Mouse (Mus musculus) MEL (cell line): ENCODE results near the gene 1600002K03Rik. TPM values are rescaled to one million over a fixed set of nuclear protein-coding genes. Genes with fewer than 3 reads are reported as not detected.

Experiments
- DNase-seq: peaks from one replicate; pipeline ENCODE4 v3.0.0; 2011; ENCODE audit warnings: low read depth, low spot score
- H3K27ac ChIP-seq: 2 replicates; pipeline ENCODE4 v1.5.1; 2012; ENCODE audit warnings: low read depth, mild to moderate bottlenecking, control low read depth, low read length, moderate library complexity; ENCODE audit not compliant: control insufficient read depth
- H3K27me3 ChIP-seq, 2 experiments: fragments of 150-350 bp in 1 of 2; sonication (generic) in 1 of 2; 2 replicates each; pipeline ENCODE4 v1.6.1; 2012; ENCODE audit warnings: low read length in 2 of 2, mild to moderate bottlenecking in 2 of 2, improper control_type of control experiment in 1 of 2, moderate library complexity in 1 of 2; ENCODE audit not compliant: insufficient read depth in 2 of 2, control insufficient read depth in 1 of 2
- H3K36me3 ChIP-seq, 2 experiments: 2 replicates each; pipeline ENCODE4 v1.6.1; 2012 to 2014; ENCODE audit warnings: low read length in 2 of 2, improper control_type of control experiment in 1 of 2, inconsistent platforms in 1 of 2, mild to moderate bottlenecking in 1 of 2; ENCODE audit not compliant: insufficient read depth in 2 of 2, control insufficient read depth in 1 of 2
- H3K4me1 ChIP-seq, 2 experiments: fragments of 150-350 bp in 1 of 2; sonication (generic) in 1 of 2; 2 replicates each; pipeline ENCODE4 v1.6.1; 2012; ENCODE audit warnings: low read length in 2 of 2, improper control_type of control experiment in 1 of 2, mild to moderate bottlenecking in 1 of 2; ENCODE audit not compliant: insufficient read depth in 2 of 2, control insufficient read depth in 1 of 2
- H3K4me3 ChIP-seq, 2 experiments: fragments of 150-350 bp in 1 of 2; sonication (generic) in 1 of 2; 2 replicates each; pipeline ENCODE4 v1.5.1; 2012; ENCODE audit warnings: low read depth in 2 of 2, low read length in 2 of 2, mild to moderate bottlenecking in 2 of 2, moderate library complexity in 2 of 2, control low read depth in 1 of 2, improper control_type of control experiment in 1 of 2; ENCODE audit not compliant: control insufficient read depth in 1 of 2, insufficient read depth in 1 of 2
- H3K79me2 ChIP-seq: 2 replicates; pipeline ENCODE4 v1.6.1; 2012; ENCODE audit warnings: mild to moderate bottlenecking, low read length, moderate library complexity; ENCODE audit not compliant: control insufficient read depth, poor library complexity, insufficient read depth
- H3K9ac ChIP-seq: 2 replicates; pipeline ENCODE4 v1.6.1; 2012; ENCODE audit warnings: low read depth, mild to moderate bottlenecking, control low read depth, low read length, moderate library complexity; ENCODE audit not compliant: control insufficient read depth, poor library complexity, severe bottlenecking
- H3K9me3 ChIP-seq: fragments of 150-350 bp; sonication (generic); replicated peaks from 2 replicates; pipeline ENCODE4 v1.6.1; 2012; ENCODE audit warnings: mild to moderate bottlenecking, low read length, improper control_type of control experiment, moderate library complexity; ENCODE audit not compliant: insufficient read depth
- BHLHE40 ChIP-seq: IDR thresholded peaks from 2 replicates; pipeline ENCODE4 v1.6.1; 2012; ENCODE audit warnings: low read depth, mild to moderate bottlenecking, inconsistent platforms, low read length, improper control_type of control experiment, borderline replicate concordance
- CTCF ChIP-seq, 3 experiments: IDR thresholded peaks in 2 of 3; conservative IDR thresholded peaks in 1 of 3; 2 replicates each; pipeline ENCODE4 v1.5.1; 2011 to 2012; ENCODE audit warnings: low read length in 3 of 3, low read depth in 2 of 3, mild to moderate bottlenecking in 2 of 3, improper control_type of control experiment in 1 of 3, inconsistent platforms in 1 of 3, mixed read lengths in 1 of 3, moderate library complexity in 1 of 3; ENCODE audit not compliant: control insufficient read depth in 1 of 3, insufficient read depth in 1 of 3, poor library complexity in 1 of 3, severe bottlenecking in 1 of 3
- E2F4 ChIP-seq: IDR thresholded peaks from 2 replicates; pipeline ENCODE4 v1.6.1; 2011; ENCODE audit warnings: low read depth, low read length, improper control_type of control experiment, borderline replicate concordance
- EP300 ChIP-seq, 2 experiments: IDR thresholded peaks; 2 replicates each; pipeline ENCODE4 v1.6.1; 2011; ENCODE audit warnings: improper control_type of control experiment in 2 of 2, low read length in 2 of 2, low read depth in 1 of 2, mild to moderate bottlenecking in 1 of 2
- GATA1 ChIP-seq: IDR thresholded peaks from 2 replicates; pipeline ENCODE4 v1.6.1; 2011; ENCODE audit warnings: low read depth, low read length, improper control_type of control experiment
- HCFC1 ChIP-seq: IDR thresholded peaks from 2 replicates; pipeline ENCODE4 v1.6.1; 2012; ENCODE audit warnings: low read depth, mild to moderate bottlenecking, inconsistent platforms, low read length, improper control_type of control experiment, moderate library complexity
- JUND ChIP-seq: IDR thresholded peaks from 2 replicates; pipeline ENCODE4 v1.6.1; 2011; ENCODE audit warnings: low read depth, mild to moderate bottlenecking, improper control_type of control experiment, low read length
- KAT2A ChIP-seq: conservative IDR thresholded peaks from 2 replicates; pipeline ENCODE4 v1.6.1; 2012; ENCODE audit warnings: low read depth, low read length, improper control_type of control experiment, inconsistent platforms
- MAZ ChIP-seq: IDR thresholded peaks from 2 replicates; pipeline ENCODE4 v1.6.1; 2012; ENCODE audit warnings: low read depth, mild to moderate bottlenecking, inconsistent platforms, low read length, improper control_type of control experiment
- MEF2A ChIP-seq: IDR thresholded peaks from 2 replicates; pipeline ENCODE4 v1.6.1; 2014; ENCODE audit warnings: low read depth, mild to moderate bottlenecking, inconsistent platforms, low read length, improper control_type of control experiment; ENCODE audit not compliant: poor library complexity, insufficient replicate concordance, severe bottlenecking; ENCODE audit errors: extremely low read depth
- MXI1 ChIP-seq: IDR thresholded peaks from 2 replicates; pipeline ENCODE4 v1.6.1; 2011; ENCODE audit warnings: mild to moderate bottlenecking, low read depth, low read length, improper control_type of control experiment
- MYC ChIP-seq: IDR thresholded peaks from 2 replicates; pipeline ENCODE4 v1.6.1; 2011; ENCODE audit warnings: low read depth, mild to moderate bottlenecking, low read length, improper control_type of control experiment, moderate library complexity
- NRF1 ChIP-seq: IDR thresholded peaks from 2 replicates; pipeline ENCODE4 v1.6.1; 2014; ENCODE audit warnings: low read depth, mild to moderate bottlenecking, inconsistent platforms, low read length, improper control_type of control experiment, moderate library complexity; ENCODE audit not compliant: poor library complexity, insufficient read depth, severe bottlenecking
- POLR2AphosphoS2 ChIP-seq: IDR thresholded peaks from 2 replicates; pipeline ENCODE4 v1.6.1; 2011; ENCODE audit warnings: low read length, improper control_type of control experiment
- RAD21 ChIP-seq: IDR thresholded peaks from 2 replicates; pipeline ENCODE4 v1.6.1; 2011; ENCODE audit warnings: mild to moderate bottlenecking, low read depth, low read length, improper control_type of control experiment
- SIN3A ChIP-seq: IDR thresholded peaks from 2 replicates; pipeline ENCODE4 v1.6.1; 2012; ENCODE audit warnings: low read length, improper control_type of control experiment, inconsistent platforms
- SMC3 ChIP-seq: IDR thresholded peaks from 2 replicates; pipeline ENCODE4 v1.6.1; 2011; ENCODE audit warnings: low read depth, low read length, improper control_type of control experiment
- TAL1 ChIP-seq: IDR thresholded peaks from 2 replicates; pipeline ENCODE4 v1.6.1; 2012; ENCODE audit warnings: mild to moderate bottlenecking, inconsistent platforms, low read length, moderate library complexity, mixed read lengths
- TCF12 ChIP-seq: IDR thresholded peaks from 2 replicates; pipeline ENCODE4 v1.6.1; 2014; ENCODE audit warnings: low read depth, mild to moderate bottlenecking, inconsistent platforms, low read length, improper control_type of control experiment, moderate library complexity
- USF1 ChIP-seq: IDR thresholded peaks from 2 replicates; pipeline ENCODE4 v1.6.1; 2014; ENCODE audit warnings: low read depth, mild to moderate bottlenecking, inconsistent platforms, low read length, improper control_type of control experiment, moderate library complexity
- ZC3H11A ChIP-seq: IDR thresholded peaks from 2 replicates; pipeline ENCODE4 v1.6.1; 2012; ENCODE audit warnings: low read depth, mild to moderate bottlenecking, inconsistent platforms, low read length, improper control_type of control experiment
- ZMIZ1 ChIP-seq: IDR thresholded peaks from 2 replicates; pipeline ENCODE4 v1.6.1; 2012; ENCODE audit warnings: low read depth, mild to moderate bottlenecking, inconsistent platforms, low read length, improper control_type of control experiment, moderate library complexity
- ZNF384 ChIP-seq: IDR thresholded peaks from 2 replicates; pipeline ENCODE4 v1.6.1; 2012; ENCODE audit warnings: low read depth, mild to moderate bottlenecking, inconsistent platforms, low read length, improper control_type of control experiment
- polyA plus RNA-seq, 2 experiments: library from polyadenylated mRNA; stranded (reverse) in 1 of 2; unstranded in 1 of 2; fragments of >175 nt in 1 of 2; fragments of >200 nt in 1 of 2; gene quantifications; 2 replicates each; pipeline versions ENCODE4 v1.2.1 to v1.2.4; 2012; ENCODE audit warnings: low replicate concordance in 2 of 2, low read depth in 1 of 2; ENCODE audit not compliant: insufficient read length in 2 of 2, insufficient read depth in 1 of 2, missing spikeins in 1 of 2
- total RNA-seq: library from RNA; depleted of rRNA; stranded (reverse); fragments of 300-350 nt; gene quantifications from 2 replicates; pipeline ENCODE4 v1.2.3, GENCODE M21; 2012

1600002K03Rik gene
- total and polyA plus RNA-seq, 3 experiments, result 11.4 to 16.9 TPM; not detected in 1

DNA sequence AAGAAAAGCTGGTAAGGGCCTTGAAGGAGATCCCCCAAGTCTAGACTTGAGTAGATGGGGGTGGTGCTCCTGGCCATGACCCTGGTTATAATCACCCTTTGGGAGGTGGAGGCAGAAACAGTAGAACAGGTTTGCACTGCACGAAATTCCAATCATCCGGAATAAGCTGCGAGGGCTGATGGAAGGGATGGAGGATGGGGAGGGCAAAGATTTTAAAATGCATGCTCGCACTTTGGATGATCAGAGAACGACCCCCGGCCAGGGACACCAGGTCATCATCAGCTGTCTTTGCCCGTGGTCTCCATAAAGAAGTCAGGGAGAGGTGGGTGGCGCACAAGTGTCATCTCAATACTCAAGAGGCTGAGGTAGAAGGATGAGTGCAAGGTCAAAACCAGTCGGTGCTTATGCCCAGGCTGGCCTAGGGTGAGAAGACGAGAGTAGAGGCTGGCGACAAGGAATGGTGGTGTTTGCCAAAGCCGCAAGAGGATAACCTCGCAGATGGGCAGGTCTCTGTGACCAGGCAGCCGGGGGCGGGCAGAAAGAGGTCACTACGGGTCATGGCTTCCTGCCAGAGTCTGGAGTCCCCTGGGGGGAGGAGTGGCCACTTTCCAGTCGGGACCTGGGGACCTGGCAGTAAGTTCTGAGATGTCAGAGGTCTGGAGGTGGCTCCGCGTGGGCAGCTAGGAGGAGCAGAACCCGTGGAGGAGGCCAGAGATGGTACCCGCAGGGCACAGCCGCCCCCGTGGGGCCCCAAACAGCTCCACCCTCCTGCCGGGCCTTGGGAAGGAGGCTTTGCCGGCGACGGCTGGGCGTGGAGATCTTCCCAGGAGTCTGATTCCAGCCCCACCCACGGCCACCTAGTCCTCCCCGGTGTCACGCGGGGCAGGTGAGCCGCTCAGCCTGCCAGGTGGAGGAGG is 12.0 kb upstream of the 1600002K03Rik start (continued):
- TF ChIP-seq USF1, result no peak
- 0 out of 2 replicates have a peak, but pooled peaks have one; percentile 30 for TF ChIP-seq GATA1
- peak; percentile 25; the same call in 1 of the 2 replicates for TF ChIP-seq TCF12
- no peak for TF ChIP-seq TAL1

DNA sequence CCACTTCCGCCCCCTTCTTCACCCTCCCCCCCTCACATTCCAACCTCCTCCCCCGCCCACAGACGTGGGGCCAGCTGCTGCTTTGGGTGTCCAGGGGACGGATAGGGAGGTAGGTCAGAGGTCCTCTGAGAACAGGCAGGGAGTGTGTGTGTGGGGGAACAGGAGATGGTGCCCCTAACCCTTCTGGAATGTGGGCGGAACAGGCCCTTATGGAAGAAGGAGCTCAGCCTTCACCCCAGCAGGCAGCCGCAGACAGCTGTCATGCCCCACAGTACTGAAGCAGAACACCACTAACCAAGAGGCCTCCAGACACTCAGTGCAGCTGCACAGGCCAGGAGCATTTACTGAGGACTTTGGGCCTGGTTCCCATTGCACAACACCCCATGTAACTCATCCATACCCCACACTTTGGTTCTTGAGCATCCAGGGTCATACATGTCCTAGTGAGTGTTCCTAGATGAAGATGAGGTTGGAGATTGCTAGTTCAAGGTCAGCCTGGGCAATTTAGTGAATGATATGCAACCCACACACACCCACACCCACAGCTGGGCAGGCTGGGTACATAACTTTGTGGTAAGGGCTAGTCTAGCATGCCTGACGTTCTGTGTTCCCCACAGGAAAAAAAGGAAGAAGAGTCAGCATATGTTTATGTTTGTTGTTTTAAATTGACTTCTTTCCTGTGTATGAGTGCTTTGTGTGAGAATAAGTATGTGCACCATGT is 11.1 kb upstream of the 1600002K03Rik start:
- peak overlapping the region; percentile 55 for H3K27ac ChIP-seq
- no peaks in the 10 kb centered on the region; the same call in 1 of the 2 replicates for H3K79me2 ChIP-seq
- peaks cover 8 to 32% of the 10 kb centered on the region in 2 experiments for H3K4me1 ChIP-seq
- no peaks in the 10 kb centered on the region for H3K27me3 ChIP-seq
- no peaks in the 10 kb centered on the region for H3K9me3 ChIP-seq
- DNase-seq, result peak; percentile 46
- H3K4me3 ChIP-seq, result no peak overlapping the region
- TF ChIP-seq JUND (no peak), SIN3A (peak; percentile 33; the same call in 1 of the 2 replicates), EP300 (IDR thresholded peaks at IDR 0.05; ENCODE audit: low read depth in 1 of 2, low read length in 2 of 2) (0 out of 4 replicates have a peak, but pooled peaks of 1 of the 2 experiments have one; percentile 16)
- TF ChIP-seq, all 39 proteins: peak for 2
- H3K9ac ChIP-seq, result peak overlapping the region; percentile 18; the same call in 1 of the 2 replicates
- H3K36me3 ChIP-seq, result peaks cover 0 to 14% of the 10 kb centered on the region in 2 experiments; a peak in 2 of 4 replicates

DNA sequence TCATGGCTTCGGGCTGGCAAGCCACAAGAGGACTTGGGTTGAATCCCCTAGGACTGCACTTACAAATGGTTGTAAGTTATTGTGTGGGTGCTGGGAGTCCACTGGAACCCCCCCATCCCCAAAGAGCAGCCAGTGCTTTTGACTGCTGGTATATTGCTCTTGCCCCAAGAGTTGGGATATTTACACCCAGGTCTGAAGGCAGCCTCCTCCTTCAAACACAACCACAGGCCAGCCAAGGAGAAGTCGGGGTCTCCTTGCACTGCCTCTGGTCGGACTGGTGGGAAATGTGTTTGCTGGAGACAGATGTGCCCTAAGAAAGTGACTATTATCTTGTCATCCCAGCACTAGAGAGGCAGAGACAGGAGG is 10.5 kb upstream of the 1600002K03Rik start:
- Histone ChIP-seq H3K36me3 (peaks cover 0 to 17% of the 10 kb centered on the region in 2 experiments; a peak in 2 of 4 replicates), H3K4me3 (no peak overlapping the region), H3K9ac (no peak overlapping the region), H3K4me1 (peaks cover 9 to 34% of the 10 kb centered on the region in 2 experiments), H3K27ac (peak overlapping the region; percentile 55), H3K79me2 (no peaks in the 10 kb centered on the region; the same call in 1 of the 2 replicates), H3K27me3 (no peaks in the 10 kb centered on the region), H3K9me3 (no peaks in the 10 kb centered on the region)
- TF ChIP-seq MXI1 (no peak), RAD21 (no peak), HCFC1 (no peak), BHLHE40 (no peak), MYC (no peak), MAZ (no peak), ZC3H11A (no peak), E2F4 (no peak), TCF12 (no peak), SMC3 (no peak), ZMIZ1 (no peak), MEF2A (no peak), ZNF384 (no peak), GATA1 (no peak), NRF1 (no peak), KAT2A (no peak), CTCF (IDR thresholded peaks at IDR 0.05 in 2 of 3, conservative IDR thresholded peaks at IDR 0.05 in 1 of 3; ENCODE audit: control insufficient read depth in 1 of 3, insufficient read depth in 1 of 3, low read depth in 2 of 3, low read length in 3 of 3, poor library complexity in 1 of 3, severe bottlenecking in 1 of 3) (no peak), POLR2AphosphoS2 (no peak)
- no peak for DNase-seq
